Mouse (Mus musculus) heart, embryonic 13.5 days (tissue): ENCODE data around the gene Rmnd5a. TPM values are rescaled to one million over a fixed set of nuclear protein-coding genes. Genes with fewer than 3 reads are reported as not detected.

Experiments used
- ATAC-seq: fragments of 200-750 bp; cut with Nextera tagmentation; 2 replicates; pipeline ENCODE4 v1.8.0; 2017; ENCODE audit warnings: moderate TSS enrichment; ENCODE audit not compliant: insufficient number of reproducible peaks, low FRiP score, low TSS enrichment; ENCODE audit errors: extremely low read depth
- H3K27ac ChIP-seq: fragments of 300-500 bp; sonication (generic); replicated peaks from 2 replicates; pipeline ENCODE4 v1.5.1; 2015; ENCODE audit warnings: moderate library complexity, mild to moderate bottlenecking, inconsistent platforms
- H3K27me3 ChIP-seq: fragments of 300-500 bp; sonication (generic); replicated peaks from 2 replicates; pipeline ENCODE4 v1.6.1; 2015; ENCODE audit warnings: mild to moderate bottlenecking, inconsistent platforms
- H3K36me3 ChIP-seq: fragments of 300-500 bp; sonication (generic); 2 replicates; pipeline ENCODE4 v1.6.1; 2015; ENCODE audit warnings: mild to moderate bottlenecking, inconsistent platforms
- H3K4me1 ChIP-seq: fragments of 300-500 bp; sonication (generic); 2 replicates; pipeline ENCODE4 v1.6.1; 2015; ENCODE audit warnings: inconsistent platforms
- H3K4me2 ChIP-seq: fragments of 300-500 bp; sonication (generic); 2 replicates; pipeline ENCODE4 v1.6.1; 2015; ENCODE audit warnings: inconsistent platforms, mild to moderate bottlenecking, moderate library complexity
- H3K4me3 ChIP-seq: fragments of 300-500 bp; sonication (generic); 2 replicates; pipeline ENCODE4 v1.5.1; 2015; ENCODE audit warnings: moderate library complexity, mild to moderate bottlenecking, inconsistent platforms
- H3K9ac ChIP-seq: fragments of 300-500 bp; sonication (generic); 2 replicates; pipeline ENCODE4 v1.6.1; 2015; ENCODE audit warnings: inconsistent platforms, mild to moderate bottlenecking, moderate library complexity
- H3K9me3 ChIP-seq: fragments of 300-500 bp; sonication (generic); 2 replicates; pipeline ENCODE4 v1.6.1; 2016; ENCODE audit warnings: inconsistent platforms
- WGBS: fragments of 180-500 bp; shearing (Covaris S2); methylation state at CpG from one replicate; pipeline ENCODE4 v1.1.7; 2015; ENCODE audit warnings: mixed read lengths; 5-methylcytosine and 5-hydroxymethylcytosine counted together
- polyA plus RNA-seq: library from polyadenylated mRNA; unstranded; fragments of >200 nt; fragmentation: Nextera tagmentation; extraction: Ambion mirVana; gene quantifications from 2 replicates; pipeline ENCODE4 v1.2.1, GENCODE M21; 2015

The Rmnd5a gene
- polyA plus RNA-seq, 1 experiment from 2014 or later, result 6.4 TPM

DNA sequence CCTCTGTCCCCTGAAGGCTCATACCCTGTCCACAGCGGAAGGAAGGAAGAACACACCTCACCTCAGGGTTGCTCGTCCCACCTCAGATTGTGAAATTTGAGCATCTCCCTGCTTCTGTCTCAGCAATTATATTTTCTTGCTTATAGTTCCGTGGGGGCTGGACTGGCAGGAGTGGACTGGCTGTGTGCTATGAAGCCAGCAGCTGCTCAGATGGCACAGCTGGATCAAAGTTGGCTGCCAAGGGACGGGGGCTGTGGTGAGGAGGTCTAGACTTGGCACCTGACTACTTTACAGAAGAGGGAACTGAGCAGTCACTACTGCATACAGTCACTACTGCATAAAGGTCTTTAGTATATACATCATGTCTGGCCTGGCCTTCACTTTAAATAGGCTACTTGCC lies 101.1 kb downstream of the Rmnd5a start:
- Histone ChIP-seq H3K9ac (no peak overlapping the region), H3K27me3 (no peaks in the 10 kb centered on the region), H3K4me1 (no peaks in the 10 kb centered on the region), H3K27ac (no peak overlapping the region), H3K9me3 (no peaks in the 10 kb centered on the region), H3K36me3 (no peaks in the 10 kb centered on the region), H3K4me2 (no peak overlapping the region), H3K4me3 (no peak overlapping the region)
- ATAC-seq, result no peak
- WGBS, result 80% methylated on average over 4 of the region's 4 CpGs

DNA sequence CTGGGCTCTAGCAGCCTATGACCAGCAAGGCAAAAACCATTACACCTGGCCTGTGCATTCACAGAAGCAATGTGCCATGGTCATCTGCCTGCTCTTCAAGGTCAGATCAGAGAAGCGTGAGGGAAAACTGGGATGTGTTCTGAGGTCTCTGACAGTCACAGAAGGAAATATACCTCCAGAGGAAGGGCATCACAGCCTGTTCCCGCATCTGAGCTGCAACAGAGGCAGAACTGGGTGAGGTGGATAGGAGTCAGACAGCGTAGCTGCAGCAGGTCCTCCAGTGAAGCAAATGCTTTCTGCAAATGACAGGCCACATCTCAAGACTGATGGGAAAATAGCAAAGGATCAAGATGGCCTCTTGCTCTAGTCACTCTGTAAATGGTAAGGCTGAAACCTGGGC lies 101.5 kb downstream of the Rmnd5a start:
- Histone ChIP-seq H3K4me3 (no peak overlapping the region), H3K27me3 (no peaks in the 10 kb centered on the region), H3K27ac (no peak overlapping the region), H3K36me3 (no peaks in the 10 kb centered on the region), H3K4me1 (no peaks in the 10 kb centered on the region), H3K4me2 (no peak overlapping the region), H3K9ac (no peak overlapping the region), H3K9me3 (no peaks in the 10 kb centered on the region)
- WGBS, result 71% methylated on average over 3 of the region's 3 CpGs
- ATAC-seq, result no peak

Other genes with a start within 250 kb of the Rmnd5a start
- gene Fabp1, start 240.8 kb downstream of the Rmnd5a start, polyA plus RNA-seq, result 0.48 and 5.6 TPM in 2 replicates
- 48.5 and 57.4 TPM in 2 replicates for gene Krcc1, start 169.0 kb downstream of the Rmnd5a start, polyA plus RNA-seq
- 90.5 and 93.4 TPM in 2 replicates for gene Smyd1, start 118.4 kb downstream of the Rmnd5a start, polyA plus RNA-seq
- 0.12 TPM in 1 of 2 replicates, not detected in the other for gene Cd8b1, start 117.8 kb downstream of the Rmnd5a start, polyA plus RNA-seq
- gene Cd8a, start 67.2 kb downstream of the Rmnd5a start, polyA plus RNA-seq, result not detected in 2 replicates
- 10.8 and 13.4 TPM in 2 replicates for gene Rnf103, start 53.3 kb upstream of the Rmnd5a start, polyA plus RNA-seq
- gene Chmp3, start 103.2 kb upstream of the Rmnd5a start, polyA plus RNA-seq, result 58.1 and 61.6 TPM in 2 replicates
- 27.0 and 33.2 TPM in 2 replicates for gene Kdm3a, start 192.4 kb upstream of the Rmnd5a start, polyA plus RNA-seq